Mouse (Mus musculus) brain, embryonic 14.5 days (tissue): Measurements from ENCODE around the gene Mast4. TPM values are rescaled to one million over a fixed set of nuclear protein-coding genes. Genes with fewer than 3 reads are reported as not detected.
A peak's percentile ranks its signal among the peaks of the same experiment; 100 is the strongest.

Source experiments
- DNase-seq: peaks from one replicate; pipeline ENCODE4 v3.0.0-alpha.2; 2011; ENCODE audit warnings: low read depth
- CTCF ChIP-seq: fragments of 200-500 bp; IDR thresholded peaks from 2 replicates; pipeline ENCODE4 v1.5.1; 2012; ENCODE audit warnings: inconsistent platforms, mild to moderate bottlenecking, moderate library complexity, borderline replicate concordance; ENCODE audit not compliant: insufficient read depth, insufficient read length; ENCODE audit errors: extremely low read depth
- POLR2A ChIP-seq: fragments of 200-500 bp; IDR thresholded peaks from 2 replicates; pipeline ENCODE4 v1.6.1; 2012; ENCODE audit warnings: mild to moderate bottlenecking, inconsistent platforms, borderline replicate concordance; ENCODE audit not compliant: poor library complexity, insufficient read depth, insufficient read length, severe bottlenecking; ENCODE audit errors: extremely low read depth
- polyA plus RNA-seq: library from polyadenylated mRNA; depleted of rRNA; stranded (reverse); fragments of >200 nt; gene quantifications from 2 replicates; pipeline ENCODE4 v1.2.3, GENCODE M21; 2012

Mast4 gene
- polyA plus RNA-seq, 1 experiment, result 30.7 TPM

DNA sequence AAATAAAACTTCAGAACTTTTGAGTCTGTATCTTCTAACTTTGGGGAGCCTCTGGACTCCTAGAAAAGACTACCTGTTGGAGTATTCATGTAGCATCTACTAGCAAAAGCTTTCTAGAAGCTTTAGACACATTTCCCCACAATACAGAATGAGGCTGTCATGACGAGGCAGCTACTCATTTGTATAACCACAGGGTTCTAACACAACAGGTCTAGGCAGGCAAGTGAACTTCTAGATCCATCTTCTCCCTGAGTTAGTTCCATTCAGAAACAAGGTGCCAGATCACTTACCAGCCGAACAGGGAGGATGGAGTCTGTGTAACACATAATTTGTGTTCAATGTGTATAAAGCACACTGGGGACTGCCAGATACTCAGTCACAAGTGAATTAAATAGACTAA, 608.4 kb downstream of the Mast4 start:
- TF ChIP-seq CTCF, result no peak
- no peak for TF ChIP-seq POLR2A
- no peak for DNase-seq

DNA sequence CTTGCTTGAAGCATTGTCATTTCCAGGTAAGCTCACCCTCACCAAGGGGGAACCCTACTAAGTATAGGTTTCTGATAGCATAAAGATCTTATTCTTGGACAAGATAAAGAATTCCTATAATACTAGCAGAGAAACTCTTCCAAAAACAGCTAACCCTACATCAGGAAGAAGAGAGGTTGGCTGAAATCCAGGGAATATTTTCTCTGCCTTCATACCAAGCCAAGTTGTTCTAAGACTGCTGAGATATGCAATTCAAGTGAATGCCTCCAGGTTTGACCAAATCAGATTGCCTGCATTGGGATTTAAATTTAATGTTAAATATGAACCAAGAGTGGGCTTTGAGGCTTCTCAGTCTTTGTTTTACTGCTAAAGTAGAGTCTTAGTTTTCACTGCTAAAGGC, 608.9 kb downstream of the Mast4 start:
- DNase-seq, result no peak
- no peak for TF ChIP-seq CTCF

DNA sequence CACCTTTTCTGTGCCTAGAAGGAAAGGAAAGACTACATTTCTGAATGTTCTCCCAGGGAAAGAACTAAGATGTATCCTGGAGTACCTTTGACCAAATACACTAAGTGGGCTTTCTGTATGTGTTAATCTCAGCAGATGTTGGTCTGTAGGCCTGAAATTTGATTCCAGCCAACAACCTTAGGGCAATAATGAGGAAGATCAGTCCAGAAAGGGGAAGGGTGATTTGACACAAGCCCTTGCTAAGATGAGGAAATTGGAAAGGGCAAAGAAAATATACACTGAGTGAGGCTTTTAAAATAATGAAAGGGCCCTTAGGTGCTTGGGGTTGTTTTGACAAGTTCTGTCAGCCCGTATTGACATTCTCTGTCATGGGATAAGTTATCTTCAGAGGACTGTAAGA, 617.3 kb downstream of the Mast4 start:
- DNase-seq, result no peak
- TF ChIP-seq POLR2A (no peak), CTCF (no peak)

DNA sequence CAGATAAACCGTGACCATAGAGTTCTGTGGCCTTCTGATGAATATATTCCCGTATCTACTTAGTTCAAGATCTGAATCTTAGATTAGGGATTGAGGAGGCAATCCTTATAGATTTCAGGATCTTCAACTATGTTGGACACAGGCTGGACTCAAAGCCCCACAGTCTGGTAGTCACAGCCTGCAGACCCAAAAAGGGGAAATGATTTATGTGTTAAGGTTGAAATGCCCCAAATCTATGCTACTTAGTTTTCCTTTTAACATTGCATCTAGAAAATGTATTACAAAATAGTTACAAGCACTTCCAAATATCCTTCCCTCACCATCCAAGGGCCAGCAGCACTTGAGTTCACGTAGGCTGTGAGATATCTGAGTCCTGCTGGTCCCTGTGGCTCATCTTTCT, 633.6 kb downstream of the Mast4 start:
- TF ChIP-seq POLR2A (no peak), CTCF (no peak)
- DNase-seq, result no peak

DNA sequence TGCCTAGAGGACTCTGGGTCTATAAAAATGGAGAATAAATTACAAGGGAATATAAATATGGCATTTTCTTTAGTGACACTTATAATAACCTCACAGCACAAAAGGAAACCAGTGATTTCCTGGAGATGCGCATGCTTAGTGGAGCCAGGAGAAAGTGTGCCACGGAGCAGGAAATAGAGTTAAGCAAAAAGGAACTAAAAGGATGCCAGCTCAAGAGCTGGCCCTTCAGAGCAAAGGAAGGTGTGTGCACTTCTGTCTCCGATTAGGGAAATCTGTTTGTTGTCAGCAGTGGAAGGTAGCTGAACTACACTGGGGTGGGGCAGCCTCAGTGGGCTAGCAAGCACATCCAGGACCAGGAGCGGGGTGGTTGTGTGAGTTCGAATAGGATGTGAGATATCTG, 634.1 kb downstream of the Mast4 start:
- no peak for TF ChIP-seq CTCF
- TF ChIP-seq POLR2A, result no peak
- no peak for DNase-seq

DNA sequence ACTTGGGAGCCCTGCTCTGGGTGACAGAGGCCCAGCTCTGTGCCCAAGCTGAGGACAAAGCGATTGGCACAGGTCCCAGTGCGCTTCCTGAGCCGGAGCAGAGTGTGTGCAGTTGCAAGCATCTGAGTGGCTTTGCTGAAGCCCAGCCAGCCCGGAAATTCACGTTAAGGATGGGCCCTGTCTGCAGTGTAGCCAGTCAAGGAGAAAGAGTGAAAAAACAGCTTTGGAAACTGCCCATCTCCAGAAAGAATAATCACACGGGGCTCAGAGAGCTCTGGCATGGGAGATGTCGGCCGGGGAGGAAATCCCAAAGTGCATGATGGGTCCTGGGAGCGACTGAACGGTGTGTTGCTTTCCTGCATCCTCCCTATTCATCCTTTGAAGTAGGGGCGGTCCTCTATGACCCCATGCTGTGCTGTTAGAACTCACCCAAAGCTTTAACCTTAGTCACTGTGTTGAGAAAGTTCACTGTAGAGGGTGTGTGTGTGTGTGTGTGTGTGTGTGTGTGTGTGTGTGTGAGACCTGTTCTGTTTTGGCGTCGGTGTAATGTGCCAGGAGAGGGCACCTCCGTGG, 635.5 kb downstream of the Mast4 start:
- TF ChIP-seq CTCF, result no peak
- TF ChIP-seq POLR2A, result no peak
- peak; percentile 98 for DNase-seq

DNA sequence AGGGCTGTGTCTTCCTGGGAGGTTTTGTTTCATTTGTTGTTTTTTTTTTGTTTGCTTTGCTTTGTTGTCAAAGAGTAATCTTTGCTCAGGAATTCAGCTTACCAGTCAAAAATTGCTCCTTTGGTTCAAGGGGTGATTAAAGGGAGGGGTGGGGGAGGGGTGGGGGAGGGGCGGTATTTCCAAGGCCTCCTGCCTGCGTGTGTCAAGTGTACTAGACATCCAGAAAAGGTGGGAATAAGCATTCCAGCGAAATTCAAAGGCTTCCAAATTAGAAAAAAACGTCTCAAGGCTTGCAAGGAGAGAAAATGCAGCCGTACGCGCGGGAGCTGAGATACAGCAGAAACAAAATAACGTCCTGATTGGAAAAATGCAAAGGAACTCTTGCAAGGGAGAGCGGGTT, 636.0 kb downstream of the Mast4 start:
- TF ChIP-seq CTCF, result no peak
- TF ChIP-seq POLR2A, result no peak
- no peak for DNase-seq

DNA sequence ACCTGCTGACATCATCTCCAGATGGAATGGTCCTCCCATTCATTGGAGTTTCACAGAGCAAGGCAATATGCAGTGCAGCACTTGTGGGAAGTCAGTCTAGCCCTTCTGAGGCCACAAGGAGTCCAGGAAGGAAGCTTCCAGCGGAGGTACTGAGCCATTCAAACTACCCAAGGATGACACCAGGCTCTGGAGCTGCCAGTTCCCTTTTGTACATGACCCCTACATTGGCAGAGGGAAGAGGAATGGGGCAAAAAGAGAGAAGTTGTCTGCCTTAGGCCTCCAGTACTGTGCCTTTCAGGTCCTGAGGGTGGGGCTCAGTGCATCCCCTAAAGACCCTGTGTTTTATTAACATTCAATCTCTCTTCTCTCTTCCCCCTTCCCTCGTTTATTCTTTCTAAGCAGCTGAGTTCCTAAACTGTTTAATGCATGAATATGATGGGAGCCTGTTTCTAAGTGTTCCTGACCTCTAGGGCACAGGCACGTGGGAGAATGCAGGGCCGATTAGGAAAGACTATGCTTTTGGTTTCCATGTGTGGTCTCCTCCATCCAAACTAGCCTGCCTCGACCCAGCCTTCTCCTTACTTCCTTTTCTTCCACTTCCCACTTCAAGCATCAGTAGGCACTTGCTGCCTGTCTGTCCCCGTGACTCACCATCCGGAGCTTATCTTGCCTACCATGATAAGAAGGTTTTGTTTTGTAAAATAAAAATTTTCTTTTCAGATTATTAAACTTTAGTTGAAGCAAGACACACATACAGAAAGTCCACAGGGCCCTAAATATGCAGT, 639.0 kb downstream of the Mast4 start:
- no peak for DNase-seq
- TF ChIP-seq POLR2A, result no peak
- no peak for TF ChIP-seq CTCF

DNA sequence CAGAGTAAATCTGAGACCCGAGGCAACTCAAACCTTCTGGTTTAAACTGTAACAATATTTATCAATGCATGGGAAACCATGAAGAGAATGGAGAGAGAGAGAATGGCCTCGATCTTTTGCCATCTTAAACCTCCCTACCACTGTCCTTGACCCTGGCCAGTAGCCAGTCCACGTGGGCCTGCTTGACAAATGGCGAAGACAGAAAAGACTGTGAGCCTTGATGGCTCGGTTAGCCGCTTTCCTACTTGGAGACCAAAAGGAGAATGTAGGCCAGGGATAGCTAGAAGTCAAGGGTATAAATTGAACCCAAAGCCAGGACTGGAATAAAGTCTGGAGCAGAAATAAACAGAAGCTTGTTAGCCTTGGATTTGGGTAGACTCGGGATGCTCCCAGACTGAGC, 640.1 kb downstream of the Mast4 start:
- DNase-seq, result no peak
- TF ChIP-seq POLR2A (no peak), CTCF (no peak)

DNA sequence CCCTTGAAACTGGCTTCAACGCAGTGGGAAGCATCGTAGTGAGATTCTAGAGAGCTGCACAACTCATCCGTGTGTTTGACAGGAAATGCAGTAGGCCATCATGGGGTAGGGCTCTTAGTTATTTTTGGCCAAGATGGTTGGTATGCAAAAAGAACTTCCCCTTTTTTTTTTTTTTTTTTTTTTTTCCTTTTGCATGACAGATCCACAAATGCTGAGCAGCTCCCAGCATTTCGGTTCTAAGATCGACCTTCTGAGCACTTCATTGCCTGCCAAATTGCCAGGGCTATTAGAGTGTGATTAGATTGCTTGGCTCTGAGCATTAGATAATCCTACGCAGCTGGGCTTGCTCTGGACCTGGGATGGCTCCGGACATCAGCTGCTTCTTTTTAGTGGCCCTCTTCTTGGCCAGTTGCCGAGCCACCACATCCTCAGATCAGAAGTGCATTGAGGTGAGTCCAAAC, 640.9 kb downstream of the Mast4 start, which contains the start of gene Cd180:
Cd180 (plus strand) TSS at position 218 of the 461 bp plus-strand sequence.
- TF ChIP-seq CTCF (no peak), POLR2A (no peak)
- DNase-seq, result peak; percentile 41

DNA sequence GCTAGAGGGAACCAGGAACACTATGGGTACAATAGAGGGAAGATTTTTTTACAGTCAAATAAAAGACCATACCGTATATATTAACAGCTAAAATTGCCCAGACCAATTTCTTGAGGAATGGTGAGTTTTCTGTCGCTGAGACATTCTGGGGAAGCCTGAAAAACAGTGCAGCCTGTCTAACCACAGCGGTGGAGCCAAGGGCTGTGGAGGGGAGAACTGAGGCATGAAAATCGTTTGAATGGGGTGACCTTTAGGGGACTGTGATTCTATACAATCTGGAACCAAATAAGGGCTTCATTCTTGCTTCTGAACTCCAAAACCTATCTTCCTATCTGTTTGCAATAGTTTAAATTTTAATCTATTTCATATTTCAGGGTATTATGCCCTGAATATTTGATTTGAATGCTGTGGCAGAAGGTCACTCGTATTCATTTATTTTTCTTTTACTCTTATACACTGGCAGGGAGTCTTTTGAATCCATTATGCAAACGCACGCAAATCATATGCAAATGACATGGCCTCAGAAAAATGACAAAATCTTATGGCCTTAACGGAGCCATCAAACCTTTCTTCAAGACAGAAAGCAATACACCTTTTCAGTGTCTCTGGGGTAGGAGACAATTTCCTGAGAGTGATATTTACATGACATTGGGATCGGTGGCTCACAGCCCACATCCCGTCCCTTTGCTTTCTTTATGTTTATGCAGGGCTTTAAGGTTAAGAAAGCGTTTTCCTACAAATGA, 642.7 kb downstream of the Mast4 start:
- no peak for TF ChIP-seq CTCF
- TF ChIP-seq POLR2A, result no peak
- DNase-seq, result peak; percentile 47

DNA sequence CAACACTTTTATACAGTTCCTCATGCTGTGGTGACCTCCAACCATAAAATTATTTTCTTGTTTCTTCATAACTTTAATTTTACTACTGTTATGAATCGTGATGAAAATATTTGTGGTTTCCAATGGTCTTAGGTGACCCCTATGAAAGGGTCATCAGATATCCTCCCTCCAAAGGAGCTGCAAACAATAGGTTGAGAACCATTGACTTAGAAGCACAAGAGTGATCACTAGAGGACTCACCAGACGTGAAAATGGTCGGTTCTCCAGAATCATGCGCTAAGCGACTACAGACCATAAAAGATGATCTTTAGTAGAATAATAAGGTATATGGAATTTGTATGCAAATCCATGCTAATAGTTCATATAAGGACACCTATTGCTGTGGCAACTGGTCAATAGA, 644.1 kb downstream of the Mast4 start:
- no peak for TF ChIP-seq POLR2A

More for the DNA sequence above, 644.1 kb downstream of the Mast4 start:
- no peak for DNase-seq
